Mouse (Mus musculus) heart, adult 2 months (tissue): ENCODE data around the gene 4930539E08Rik. TPM values are rescaled to one million over a fixed set of nuclear protein-coding genes. Genes with fewer than 3 reads are reported as not detected.

ENCODE experiments used
- DNase-seq, 2 experiments: peaks; one replicate each; pipeline ENCODE4 v3.0.0; 2021
- H3K27ac ChIP-seq: fragments of 200-600 bp; 2 replicates; pipeline ENCODE4 v1.8.1; 2022
- H3K27me3 ChIP-seq: fragments of 200-500 bp; 2 replicates; pipeline ENCODE4 v1.6.1; 2012; ENCODE audit warnings: mild to moderate bottlenecking, low read length, inconsistent platforms, mixed read lengths; ENCODE audit not compliant: control insufficient read depth, insufficient read depth
- H3K36me3 ChIP-seq: fragments of 200-500 bp; 2 replicates; pipeline ENCODE4 v1.6.1; 2012; ENCODE audit warnings: low read length, inconsistent platforms; ENCODE audit not compliant: control insufficient read depth, insufficient read depth
- H3K4me1 ChIP-seq: fragments of 200-500 bp; 2 replicates; pipeline ENCODE4 v1.6.1; 2011; ENCODE audit warnings: low read length; ENCODE audit not compliant: control insufficient read depth, insufficient read depth
- H3K4me3 ChIP-seq: fragments of 200-600 bp; 2 replicates; pipeline ENCODE4 v1.8.1; 2022
- H3K79me2 ChIP-seq: fragments of 200-500 bp; replicated peaks from 2 replicates; pipeline ENCODE4 v1.6.1; 2012; ENCODE audit warnings: mild to moderate bottlenecking, inconsistent platforms, low read length, moderate library complexity, mixed read lengths; ENCODE audit not compliant: control insufficient read depth, insufficient read depth
- H3K9ac ChIP-seq: fragments of 200-500 bp; 2 replicates; pipeline ENCODE4 v1.6.1; 2012; ENCODE audit warnings: low read depth, mild to moderate bottlenecking, control low read depth, inconsistent platforms, low read length, mixed read lengths
- CTCF ChIP-seq: fragments of 200-600 bp; IDR thresholded peaks from 2 replicates; pipeline ENCODE4 v1.8.1; 2022; ENCODE audit warnings: antibody characterized with exemption, mild to moderate bottlenecking, moderate library complexity
- EP300 ChIP-seq: fragments of 200-500 bp; IDR thresholded peaks from 2 replicates; pipeline ENCODE4 v1.6.1; 2011; ENCODE audit warnings: low read depth, low read length, control low read depth; ENCODE audit not compliant: insufficient read depth
- POLR2A ChIP-seq: fragments of 200-500 bp; IDR thresholded peaks from 2 replicates; pipeline ENCODE4 v1.6.1; 2011; ENCODE audit warnings: mild to moderate bottlenecking, low read depth, low read length, control low read depth; ENCODE audit not compliant: insufficient read depth
- WGBS: fragments of 180-500 bp; shearing (Covaris S2); methylation state at CpG from one replicate; pipeline ENCODE4 v1.1.7; 2018; 5-methylcytosine and 5-hydroxymethylcytosine counted together
- intact Hi-C: fragments of 180-260 bp; cut with DNase I; formaldehyde crosslinking; loops from one replicate; pipeline ENCODE4 v1.15.1; 2025
- polyA plus RNA-seq: library from polyadenylated mRNA; depleted of rRNA; stranded (reverse); fragments of >200 nt; gene quantifications from 2 replicates; pipeline ENCODE4 v1.2.3, GENCODE M21; 2012
- total RNA-seq, 2 experiments: library from RNA; stranded (reverse); gene quantifications; 2 replicates each; pipeline ENCODE4 v1.2.3; 2021

4930539E08Rik gene
- total and polyA plus RNA-seq, 3 experiments, result 0.08 TPM; not detected in 2

DNA sequence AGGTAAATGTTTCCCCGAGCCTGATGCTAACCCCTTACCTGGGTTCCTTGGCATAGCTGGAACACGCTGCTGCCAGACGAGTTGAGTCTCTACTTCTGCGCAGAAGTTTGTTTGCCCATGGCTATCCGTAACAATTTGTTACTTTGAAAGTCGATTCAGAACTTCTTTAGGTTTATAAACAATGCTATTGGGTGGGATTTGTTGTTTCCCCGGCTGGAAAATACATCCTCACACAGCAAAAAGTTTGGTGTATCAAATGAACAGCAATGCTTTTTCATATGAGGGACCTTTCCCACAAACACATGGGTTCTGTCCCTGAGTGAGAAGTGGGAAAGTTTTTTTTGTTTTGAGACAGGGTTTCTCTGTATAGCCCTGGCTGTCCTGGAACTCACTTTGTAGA lies 28.6 kb upstream of the 4930539E08Rik start, which contains the start of gene Pxt1:
Pxt1 (minus strand) TSS at position 101 of the 400 bp plus-strand sequence.
- H3K9ac ChIP-seq, result no peak within 1 kb of the TSS
- H3K79me2 ChIP-seq, result no peaks in the 10 kb centered on the region
- no peak for TF ChIP-seq CTCF
- TF ChIP-seq EP300, result no peak
- no peak for TF ChIP-seq POLR2A
- WGBS, result 87% methylated on average over 7 of the region's 7 CpGs
- no peaks in the 10 kb centered on the region for H3K27me3 ChIP-seq
- no peak for DNase-seq
- no peak within 1 kb of the TSS for H3K4me3 ChIP-seq
- no peak within 1 kb of the TSS for H3K27ac ChIP-seq
- H3K36me3 ChIP-seq, result no peaks in the 10 kb centered on the region
- intact Hi-C loops, result no loop called here
- H3K4me1 ChIP-seq, result no peaks in the 10 kb centered on the region

DNA sequence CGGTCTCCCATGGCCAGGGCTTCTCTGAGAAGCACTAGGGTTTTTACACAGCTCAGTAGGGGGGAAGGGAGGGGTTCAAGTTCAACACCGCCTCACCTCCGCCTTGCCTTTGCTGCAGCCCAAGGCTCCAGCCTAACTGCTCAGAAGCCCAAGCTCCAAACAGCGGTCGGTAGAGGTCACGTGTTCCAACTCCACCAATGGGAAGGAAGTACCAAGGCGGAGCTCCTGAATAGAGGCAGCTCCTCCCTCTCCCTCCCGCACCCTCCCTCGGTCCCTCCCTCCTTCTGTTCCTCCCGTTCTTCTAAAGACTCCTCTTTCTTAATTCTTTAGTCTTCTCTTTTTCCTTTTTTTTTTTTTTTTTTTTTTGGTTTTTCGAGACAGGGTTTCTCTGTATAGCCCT lies 27.0 kb upstream of the 4930539E08Rik start:
- Histone ChIP-seq H3K79me2 (no peaks in the 10 kb centered on the region), H3K4me3 (no peak overlapping the region), H3K27me3 (no peaks in the 10 kb centered on the region), H3K36me3 (no peaks in the 10 kb centered on the region), H3K4me1 (no peaks in the 10 kb centered on the region), H3K27ac (no peak overlapping the region), H3K9ac (no peak overlapping the region)
- TF ChIP-seq EP300 (no peak), CTCF (no peak), POLR2A (no peak)
- intact Hi-C loops, result no loop called here
- WGBS, result 71% methylated on average over 10 of the region's 11 CpGs
- peak in 1 of 2 experiments; percentile 21 for DNase-seq

GRCm38 (mm10) chr17:28940776-28941555 lies 25.8 kb upstream of the 4930539E08Rik start:
- no peaks in the 10 kb centered on the region for H3K36me3 ChIP-seq
- H3K27me3 ChIP-seq, result no peaks in the 10 kb centered on the region
- H3K4me3 ChIP-seq, result no peak overlapping the region
- intact Hi-C loops, result no loop called here
- no peaks in the 10 kb centered on the region for H3K4me1 ChIP-seq
- H3K9ac ChIP-seq, result no peak overlapping the region
- no peaks in the 10 kb centered on the region for H3K79me2 ChIP-seq
- H3K27ac ChIP-seq, result no peak overlapping the region
- TF ChIP-seq EP300 (no peak), CTCF (no peak), POLR2A (no peak)
- WGBS, result 87% methylated on average over 25 of the region's 25 CpGs
- DNase-seq, result no peak

- 75% methylated on average over 10 of the region's 10 CpGs for WGBS
- H3K9ac ChIP-seq, result no peak overlapping the region
- H3K79me2 ChIP-seq, result no peaks in the 10 kb centered on the region
- H3K4me3 ChIP-seq, result no peak overlapping the region
- no peaks in the 10 kb centered on the region for H3K4me1 ChIP-seq
- TF ChIP-seq POLR2A (no peak), EP300 (no peak), CTCF (peak; percentile 67)
- H3K36me3 ChIP-seq, result no peaks in the 10 kb centered on the region
- H3K27ac ChIP-seq, result no peak overlapping the region
- intact Hi-C loops, result no loop called here
- H3K27me3 ChIP-seq, result no peaks in the 10 kb centered on the region
- DNase-seq, result peak; percentile 24 to 55
Observed at GRCm38 (mm10) chr17:28936622-28937345, 21.7 kb upstream of the 4930539E08Rik start.

DNA sequence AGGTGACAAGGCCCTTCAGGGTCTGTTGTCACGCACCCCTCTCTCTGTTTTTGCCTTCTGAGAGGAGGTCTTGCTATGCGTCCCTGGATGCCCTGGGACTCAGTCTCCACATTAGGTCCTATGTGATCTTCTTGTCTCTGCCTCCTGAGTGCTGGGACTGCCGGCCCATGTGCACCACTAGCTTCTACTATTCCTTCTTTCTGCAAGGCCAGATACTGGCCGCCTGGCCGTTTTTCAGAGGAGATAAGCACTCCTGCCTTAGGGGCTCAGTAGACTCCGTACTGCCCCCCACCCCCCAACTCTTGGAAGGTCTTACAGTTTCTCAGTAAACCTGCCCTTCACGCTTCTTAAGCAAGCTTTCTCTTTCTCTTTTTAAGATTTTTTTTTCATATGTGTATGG lies 21.0 kb upstream of the 4930539E08Rik start:
- H3K4me3 ChIP-seq, result no peak overlapping the region
- no peaks in the 10 kb centered on the region for H3K36me3 ChIP-seq
- no peak for DNase-seq
- no peak overlapping the region for H3K27ac ChIP-seq
- H3K4me1 ChIP-seq, result no peaks in the 10 kb centered on the region
- 79% methylated on average over 7 of the region's 7 CpGs for WGBS
- no peak overlapping the region for H3K9ac ChIP-seq
- TF ChIP-seq CTCF, result no peak
- TF ChIP-seq POLR2A, result no peak
- no peak for TF ChIP-seq EP300
- intact Hi-C loops, result no loop called here
- no peaks in the 10 kb centered on the region for H3K79me2 ChIP-seq
- no peaks in the 10 kb centered on the region for H3K27me3 ChIP-seq
